Mouse (Mus musculus) Patski (cell line): ENCODE measurements around the gene Cst6. TPM values are rescaled to one million over a fixed set of nuclear protein-coding genes. Genes with fewer than 3 reads are reported as not detected.

Source experiments
- ATAC-seq: fragments of 100-300 bp; one replicate; pipeline ENCODE4 v1.8.0; 2021
- CTCF ChIA-PET: fragments of 350-600 bp; sonication (Branson Sonifier 250); formaldehyde crosslinking; loops from one replicate; lab custom pipeline; 2022; ENCODE audit warnings: inconsistent platforms; lab: Charles Lee
- POLR2A ChIA-PET: fragments of 350-600 bp; sonication (Branson Sonifier 250); formaldehyde crosslinking; loops from one replicate; lab custom pipeline; 2022; ENCODE audit warnings: antibody characterized with exemption, inconsistent platforms; lab: Charles Lee
- DNase-seq: peaks from one replicate; pipeline ENCODE4 v3.0.0-alpha.2; 2011; ENCODE audit warnings: low read depth, low spot score
- H3K27me3 ChIP-seq: fragments of 371-371 bp; one replicate; pipeline ENCODE4 v1.5.1; 2021
- CTCF ChIP-seq: fragments of 100-300 bp; IDR thresholded peaks from one replicate; pipeline ENCODE4 v1.5.1; 2021
- in situ Hi-C: fragments of 300-500 bp; cut with MboI; formaldehyde crosslinking; loops from 3 replicates; pipeline ENCODE4 v1.11.1; 2018; ENCODE audit warnings: low pct_unique_long_range_greater_than_20kb, mixed read lengths
- polyA plus RNA-seq: library from polyadenylated mRNA; unstranded; gene quantifications from one replicate; pipeline ENCODE4 v1.2.3, GENCODE M21; 2021

Gene Cst6
- polyA plus RNA-seq, 1 experiment from 2014 or later = 1.1 TPM

- POLR2A ChIA-PET = interaction anchor here (0.8 to 0.9 kb wide), 2 partner anchors 9 to 108 kb away, joined by 3 read pairs; no protein-coding TSS in a partner anchor
- ATAC-seq (peak; percentile 24), DNase-seq (no peak)
- in situ Hi-C loops = no loop called here
- CTCF ChIA-PET = interaction anchor here (1.1 to 1.8 kb wide), 6 partner anchors 11 to 92 kb away, joined by 3 to 8 read pairs (median 4); no protein-coding TSS in a partner anchor
- H3K27me3 ChIP-seq = no peaks in the 10 kb centered on the region
- no peak for TF ChIP-seq CTCF
Observed at GRCm38 (mm10) chr19:5295736-5296075, 53.7 kb downstream of the Cst6 start.

GRCm38 (mm10) chr19:5294972-5295735, 54.2 kb downstream of the Cst6 start, which contains the start of gene Sf3b2:
Sf3b2 (minus strand) TSS chr19:5295455.
- H3K27me3 ChIP-seq = no peaks in the 10 kb centered on the region
- peak; percentile 98 for TF ChIP-seq CTCF
- DNase-seq (peak; percentile 98), ATAC-seq (peak; percentile 82)
- ChIA-PET POLR2A (interaction anchor here (0.7 to 0.9 kb wide), 3 partner anchors 9 to 107 kb away, joined by 3 read pairs; no protein-coding TSS in a partner anchor), CTCF (interaction anchor here (0.7 to 1.8 kb wide), 7 partner anchors 11 to 104 kb away, joined by 3 to 8 read pairs (median 4); no protein-coding TSS in a partner anchor)
- in situ Hi-C loops = no loop called here

Other genes with a start within 250 kb of the Cst6 start
- 237 TPM for gene Rab1b, start 242.5 kb downstream of the Cst6 start, polyA plus RNA-seq
- gene Klc2, start 231.0 kb downstream of the Cst6 start, polyA plus RNA-seq = 84.0 TPM
- 23.8 TPM for gene Pacs1, start 76.5 kb downstream of the Cst6 start, polyA plus RNA-seq
- gene Sf3b2, start 54.1 kb downstream of the Cst6 start, polyA plus RNA-seq = 255 TPM
- gene Gal3st3, start 51.2 kb downstream of the Cst6 start, polyA plus RNA-seq = not detected
- gene Catsper1, start 13.8 kb downstream of the Cst6 start, polyA plus RNA-seq = not detected
- 36.7 TPM for gene Eif1ad, start 17.2 kb upstream of the Cst6 start, polyA plus RNA-seq
- gene Banf1, start 17.6 kb upstream of the Cst6 start, polyA plus RNA-seq = 211 TPM
- gene Sart1, start 39.1 kb upstream of the Cst6 start, polyA plus RNA-seq = 75.3 TPM
- gene Tsga10ip, start 53.0 kb upstream of the Cst6 start, polyA plus RNA-seq = 0.13 TPM
- 251 TPM for gene Drap1, start 75.4 kb upstream of the Cst6 start, polyA plus RNA-seq
- gene AI837181, start 75.6 kb upstream of the Cst6 start, polyA plus RNA-seq = 58.5 TPM
- gene Fosl1, start 98.0 kb upstream of the Cst6 start, polyA plus RNA-seq = 2.1 TPM
- gene Ccdc85b, start 108.3 kb upstream of the Cst6 start, polyA plus RNA-seq = 16.8 TPM
- 92.2 TPM for gene Fibp, start 111.0 kb upstream of the Cst6 start, polyA plus RNA-seq
- gene Ctsw, start 118.9 kb upstream of the Cst6 start, polyA plus RNA-seq = 0.42 TPM
- gene Efemp2, start 124.4 kb upstream of the Cst6 start, polyA plus RNA-seq = 451 TPM
- 37.0 TPM for gene Mus81, start 138.8 kb upstream of the Cst6 start, polyA plus RNA-seq
- gene Cfl1, start 140.9 kb upstream of the Cst6 start, polyA plus RNA-seq = 1,610 TPM
- 1.6 TPM for gene 1700020D05Rik, start 154.2 kb upstream of the Cst6 start, polyA plus RNA-seq
- 30.0 TPM for gene Snx32, start 161.0 kb upstream of the Cst6 start, polyA plus RNA-seq
- gene Ovol1, start 211.1 kb upstream of the Cst6 start, polyA plus RNA-seq = 0.08 TPM
- 8.3 TPM for gene Ap5b1, start 218.5 kb upstream of the Cst6 start, polyA plus RNA-seq